Mouse (Mus musculus) kidney, adult 2 months (tissue): ENCODE data around the gene 1700067P10Rik.

Source experiments
- CTCF ChIP-seq: fragments of 200-500 bp; conservative IDR thresholded peaks from 2 replicates; pipeline ENCODE4 v1.5.1; 2011; ENCODE audit warnings: low read depth, mild to moderate bottlenecking, control low read depth, low read length, moderate library complexity, mixed read lengths; ENCODE audit not compliant: insufficient read depth, insufficient read length
- POLR2A ChIP-seq: fragments of 200-500 bp; IDR thresholded peaks from one replicate; pipeline ENCODE4 v1.6.1; 2011; ENCODE audit warnings: low read depth, low read length, control low read depth

- TF ChIP-seq CTCF (no peak), POLR2A (no peak)
These were observed 29.5 kb downstream of the 1700067P10Rik start for GRCm38 (mm10) chr17:48118570-48118969.
